Mouse (Mus musculus) bone marrow, adult 2 months (tissue): ENCODE data around the gene Sh3gl3. TPM values are rescaled to one million over a fixed set of nuclear protein-coding genes. Genes with fewer than 3 reads are reported as not detected.
"Not testable (repeated sequence)": the region's sequence is repeated elsewhere in the genome, so short reads cannot be mapped to it uniquely, and the experiment has no call there.

Experiments
- H3K27ac ChIP-seq: fragments of 200-500 bp; 2 replicates; pipeline ENCODE4 v1.5.1; 2012; ENCODE audit warnings: low read depth, mild to moderate bottlenecking, control low read depth, inconsistent platforms, low read length; ENCODE audit not compliant: control insufficient read depth, poor library complexity, insufficient read depth
- H3K4me1 ChIP-seq: fragments of 200-500 bp; 2 replicates; pipeline ENCODE4 v1.6.1; 2011; ENCODE audit warnings: low read length; ENCODE audit not compliant: control insufficient read depth, insufficient read depth
- H3K4me3 ChIP-seq: fragments of 200-500 bp; replicated peaks from 2 replicates; pipeline ENCODE3; 2011; ENCODE audit warnings: mild to moderate bottlenecking, low read depth, low read length, control low read depth; ENCODE audit not compliant: control insufficient read depth
- CTCF ChIP-seq: fragments of 200-500 bp; IDR thresholded peaks from 2 replicates; pipeline ENCODE4 v1.5.1; 2011; ENCODE audit warnings: low read length, control low read depth; ENCODE audit not compliant: control insufficient read depth, insufficient read depth
- POLR2A ChIP-seq: fragments of 200-500 bp; IDR thresholded peaks from 2 replicates; pipeline ENCODE4 v1.6.1; 2011; ENCODE audit warnings: low read depth, mild to moderate bottlenecking, control low read depth, low read length, borderline replicate concordance; ENCODE audit not compliant: control insufficient read depth
- WGBS: fragments of 180-500 bp; shearing (Covaris S2); methylation state at CpG from one replicate; pipeline ENCODE4 v1.1.7; 2018; 5-methylcytosine and 5-hydroxymethylcytosine counted together
- polyA plus RNA-seq: library from polyadenylated mRNA; stranded (reverse); fragments of >200 nt; gene quantifications from 2 replicates; pipeline ENCODE4 v1.2.4, GENCODE M21; 2011; ENCODE audit warnings: low replicate concordance; ENCODE audit not compliant: missing spikeins, insufficient read depth, insufficient read length

Gene Sh3gl3
- polyA plus RNA-seq, 1 experiment = 3.0 TPM

DNA sequence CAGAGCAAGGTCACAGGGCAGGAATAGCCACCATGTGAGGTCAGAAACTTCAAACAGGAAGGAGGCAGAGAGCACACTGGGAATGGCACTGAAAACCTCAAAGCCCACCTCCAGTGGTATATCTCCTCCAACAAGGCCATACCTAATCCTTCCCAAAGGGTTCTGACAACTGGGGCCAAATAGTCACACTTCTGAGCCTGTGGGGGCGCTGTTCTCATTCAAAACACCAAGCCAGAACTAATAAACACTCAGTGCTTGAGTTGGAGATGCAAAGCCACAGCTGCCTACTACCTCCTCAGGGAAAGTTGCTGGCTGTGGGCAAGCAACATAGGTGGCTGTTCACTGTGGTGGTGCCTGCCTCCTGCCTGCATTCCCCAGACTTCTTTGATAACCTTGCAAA is 96.3 kb downstream of the Sh3gl3 start:
- H3K27ac ChIP-seq = no peak overlapping the region
- H3K4me1 ChIP-seq = no peaks in the 10 kb centered on the region
- WGBS = 40% methylated on average over 1 of the region's 1 CpGs
- H3K4me3 ChIP-seq = no peak overlapping the region
- TF ChIP-seq POLR2A = no peak
- no peak for TF ChIP-seq CTCF

DNA sequence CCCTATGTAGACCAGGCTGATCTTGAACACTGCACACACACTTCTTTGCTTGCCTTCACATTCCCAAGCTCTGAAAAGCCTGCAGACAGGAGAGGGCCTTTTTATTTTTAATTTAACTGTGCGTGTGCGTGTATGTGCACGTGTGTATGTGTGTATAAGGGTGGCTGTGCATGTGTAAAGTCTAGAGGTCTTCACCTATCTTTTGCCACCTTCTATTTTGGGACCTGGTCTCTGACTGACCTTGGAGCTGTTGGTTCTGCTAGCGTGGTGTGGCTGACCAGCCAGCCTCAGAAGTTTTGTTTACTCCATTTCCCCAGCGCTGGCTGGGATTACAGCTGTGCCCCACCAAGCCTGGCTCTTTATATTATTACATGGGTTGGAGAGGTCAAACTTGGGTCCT is 98.1 kb downstream of the Sh3gl3 start:
- Histone ChIP-seq H3K4me3 (no peak overlapping the region), H3K4me1 (no peaks in the 10 kb centered on the region), H3K27ac (no peak overlapping the region)
- TF ChIP-seq CTCF (no peak), POLR2A (no peak)
- WGBS = 83% methylated on average over 5 of the region's 5 CpGs

DNA sequence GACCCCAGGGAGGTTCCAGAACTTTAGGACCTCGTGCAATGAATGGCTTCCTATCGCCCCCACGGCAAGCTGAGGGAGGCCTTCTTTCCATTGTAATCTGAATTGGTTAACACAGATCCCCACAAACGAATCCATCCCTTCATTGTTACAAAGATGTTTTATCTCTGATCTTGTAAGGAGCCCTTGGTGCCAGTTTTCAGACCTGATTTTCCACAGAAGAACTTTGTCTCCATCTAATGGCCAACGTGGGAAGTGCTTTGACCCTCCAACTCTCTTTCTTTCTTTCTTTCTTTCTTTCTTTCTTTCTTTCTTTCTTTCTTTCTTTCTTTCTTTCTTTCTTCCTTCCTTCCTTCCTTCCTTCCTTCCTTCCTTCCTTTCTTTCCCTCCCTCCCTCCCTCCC is 99.2 kb downstream of the Sh3gl3 start:
- H3K4me3 ChIP-seq, H3K27ac ChIP-seq, H3K4me1 ChIP-seq: not testable (repeated sequence)
- 41% methylated on average over 5 of the region's 5 CpGs for WGBS

DNA sequence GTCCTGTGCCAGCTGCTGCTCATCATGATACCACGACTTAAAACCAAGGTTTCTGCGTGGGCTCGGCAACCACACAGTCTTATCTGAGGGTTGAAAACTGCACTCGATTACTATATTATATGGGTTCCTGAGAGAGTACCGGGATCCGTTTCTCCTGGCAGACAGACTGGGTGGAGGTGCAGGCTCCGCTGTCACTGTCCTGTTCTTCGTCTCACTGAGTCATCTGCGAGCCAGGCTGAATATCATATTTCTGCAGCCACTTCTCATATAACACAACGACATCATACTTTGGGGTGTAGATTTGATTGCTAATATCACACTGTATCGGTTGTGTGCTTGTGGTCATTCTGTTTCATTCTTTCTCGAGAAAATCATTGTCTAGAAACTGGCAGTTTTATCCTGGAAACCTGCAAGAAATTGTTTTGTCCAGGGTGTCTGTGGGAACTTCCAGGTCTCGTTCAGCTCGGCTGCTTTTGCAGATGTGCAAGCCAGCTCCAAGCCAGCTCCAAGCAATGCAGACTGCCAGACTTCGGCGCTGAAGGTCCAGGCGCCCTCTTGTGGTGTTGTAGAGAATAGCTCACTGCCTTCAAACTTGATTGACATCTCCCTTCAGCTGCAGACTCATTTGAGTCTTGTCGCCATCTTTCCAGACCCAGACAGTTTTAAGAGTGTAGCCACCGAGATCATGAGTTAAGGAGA is 100.5 kb downstream of the Sh3gl3 start:
- Histone ChIP-seq H3K4me3 (no peak overlapping the region), H3K27ac (no peak overlapping the region), H3K4me1 (no peaks in the 10 kb centered on the region)
- WGBS = 48% methylated on average over 19 of the region's 19 CpGs
- TF ChIP-seq CTCF = peak; percentile 54
- TF ChIP-seq POLR2A = no peak

DNA sequence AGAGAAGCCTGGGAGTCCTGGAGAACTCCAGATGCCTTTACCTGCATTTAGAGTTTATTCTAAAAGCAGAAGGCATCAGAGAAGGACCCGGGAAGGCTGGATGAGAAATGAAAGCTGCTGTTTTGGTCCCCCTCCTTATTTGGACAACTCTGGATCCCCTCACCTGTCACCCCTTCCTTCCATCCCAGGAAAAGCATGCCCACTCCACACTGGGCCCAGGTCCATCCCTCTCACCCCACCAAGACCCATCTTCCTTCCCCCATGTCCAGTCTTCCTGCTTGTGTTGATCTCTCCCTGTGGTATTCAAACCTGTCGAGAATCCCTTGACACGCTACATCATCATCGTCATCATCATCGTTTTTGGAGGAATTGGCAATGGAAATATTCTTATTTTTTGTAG is 101.3 kb downstream of the Sh3gl3 start:
- no peak overlapping the region for H3K4me3 ChIP-seq
- WGBS = 80% methylated on average over 5 of the region's 5 CpGs
- no peak overlapping the region for H3K27ac ChIP-seq
- TF ChIP-seq CTCF (no peak), POLR2A (no peak)
- H3K4me1 ChIP-seq = no peaks in the 10 kb centered on the region

DNA sequence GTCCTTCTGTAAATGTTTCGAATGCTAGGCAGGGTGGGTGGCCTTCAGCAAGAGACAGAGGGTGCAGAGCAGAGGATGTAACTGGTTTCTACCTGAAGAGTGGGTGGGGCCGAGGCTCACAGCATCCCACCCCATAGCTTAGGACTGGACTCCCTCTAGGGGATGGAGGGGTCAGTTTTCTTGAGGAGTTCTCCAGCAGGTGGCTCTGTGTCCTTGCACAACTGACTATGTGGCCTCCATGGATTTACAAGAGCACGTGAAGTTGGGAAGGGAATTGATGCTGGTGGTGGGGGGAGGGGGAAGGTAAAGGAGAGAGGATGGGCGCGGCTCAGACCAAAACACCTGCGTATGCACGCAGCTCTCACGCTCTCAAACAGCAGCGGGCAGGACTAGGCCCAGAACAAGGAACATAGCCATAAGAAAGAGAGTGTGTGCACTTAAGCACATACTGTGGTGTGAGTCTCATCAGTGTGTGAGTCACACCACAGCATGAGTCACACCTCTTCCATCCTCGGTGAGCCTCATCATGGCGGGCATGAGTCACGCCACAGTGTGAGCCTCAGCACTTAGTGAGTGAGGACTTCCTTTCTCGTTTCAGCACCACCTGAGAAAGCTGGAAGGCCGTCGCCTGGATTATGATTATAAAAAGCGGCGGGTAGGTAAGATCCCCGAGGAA is 102.0 kb downstream of the Sh3gl3 start:
- 79% methylated on average over 18 of the region's 18 CpGs for WGBS
- H3K4me1 ChIP-seq = no peaks in the 10 kb centered on the region
- H3K27ac ChIP-seq = no peak overlapping the region
- TF ChIP-seq CTCF (no peak), POLR2A (no peak)
- H3K4me3 ChIP-seq = no peak overlapping the region

DNA sequence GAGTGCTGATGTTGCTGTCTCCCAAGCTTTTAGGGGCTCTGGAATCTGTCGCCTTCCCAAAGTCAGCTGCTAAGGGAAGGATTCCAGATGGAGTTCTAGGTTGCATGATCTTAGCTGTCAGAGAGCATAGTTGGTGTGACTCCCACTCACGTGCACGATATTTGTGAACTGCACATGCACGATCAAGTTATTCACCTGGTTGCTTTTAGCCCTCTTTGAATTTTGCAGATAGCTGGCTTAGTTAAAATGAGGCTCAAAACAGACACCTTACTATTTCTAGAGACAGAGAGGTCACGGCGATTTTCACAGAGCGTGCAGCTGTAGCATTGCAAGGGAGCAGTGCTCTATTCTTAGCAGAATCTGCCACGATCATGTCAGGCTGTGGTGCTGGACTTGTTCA is 108.4 kb downstream of the Sh3gl3 start:
- Histone ChIP-seq H3K4me3 (no peak overlapping the region), H3K27ac (no peak overlapping the region), H3K4me1 (no peaks in the 10 kb centered on the region)
- no peak for TF ChIP-seq CTCF
- TF ChIP-seq POLR2A = no peak
- WGBS = 86% methylated on average over 8 of the region's 8 CpGs

DNA sequence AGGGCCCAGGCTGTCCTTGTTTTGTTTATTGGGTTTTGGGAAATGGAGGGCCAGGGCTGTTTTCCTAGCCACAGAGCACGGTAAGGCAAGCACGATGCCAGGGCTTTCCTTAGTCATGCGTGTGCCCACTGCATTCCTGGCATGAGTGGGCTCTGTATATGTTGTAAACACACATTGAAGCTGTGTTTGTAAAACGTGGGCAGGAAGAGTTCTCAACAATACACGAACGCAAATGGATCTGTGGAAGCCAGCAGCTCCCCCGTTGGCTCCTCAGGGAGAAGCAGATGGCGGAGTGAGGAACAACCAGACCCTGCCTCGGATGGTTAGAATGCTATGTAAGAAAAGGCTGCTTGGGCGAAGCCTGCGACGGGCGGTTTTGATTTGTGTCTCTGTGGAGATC is 108.8 kb downstream of the Sh3gl3 start:
- no peaks in the 10 kb centered on the region for H3K4me1 ChIP-seq
- TF ChIP-seq POLR2A = no peak
- TF ChIP-seq CTCF = no peak
- no peak overlapping the region for H3K4me3 ChIP-seq
- WGBS = 80% methylated on average over 13 of the region's 13 CpGs
- no peak overlapping the region for H3K27ac ChIP-seq

DNA sequence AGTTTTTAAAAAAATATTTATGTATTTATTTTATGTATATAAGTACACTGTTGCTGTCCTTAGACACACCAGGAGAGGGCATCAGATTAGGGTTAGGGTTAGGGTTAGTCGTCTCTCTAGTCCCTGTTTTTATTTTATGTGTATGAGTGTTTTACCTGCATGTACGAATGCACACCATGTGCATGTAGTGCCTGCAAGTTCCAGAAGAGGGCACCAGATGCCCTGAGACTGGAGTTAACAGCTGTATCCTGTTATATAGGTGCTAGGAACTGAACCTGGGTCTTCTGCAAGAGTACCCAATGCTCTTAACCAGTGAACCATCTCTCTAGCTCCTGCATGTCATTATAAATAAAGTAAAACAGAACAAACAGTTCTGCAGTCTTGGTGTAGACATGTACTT is 113.6 kb downstream of the Sh3gl3 start:
- H3K4me3 ChIP-seq = no peak overlapping the region
- 82% methylated on average over 2 of the region's 2 CpGs for WGBS
- H3K27ac ChIP-seq = no peak overlapping the region
- no peaks in the 10 kb centered on the region for H3K4me1 ChIP-seq
- TF ChIP-seq CTCF (no peak), POLR2A (no peak)
